In the genomic region with DNA sequence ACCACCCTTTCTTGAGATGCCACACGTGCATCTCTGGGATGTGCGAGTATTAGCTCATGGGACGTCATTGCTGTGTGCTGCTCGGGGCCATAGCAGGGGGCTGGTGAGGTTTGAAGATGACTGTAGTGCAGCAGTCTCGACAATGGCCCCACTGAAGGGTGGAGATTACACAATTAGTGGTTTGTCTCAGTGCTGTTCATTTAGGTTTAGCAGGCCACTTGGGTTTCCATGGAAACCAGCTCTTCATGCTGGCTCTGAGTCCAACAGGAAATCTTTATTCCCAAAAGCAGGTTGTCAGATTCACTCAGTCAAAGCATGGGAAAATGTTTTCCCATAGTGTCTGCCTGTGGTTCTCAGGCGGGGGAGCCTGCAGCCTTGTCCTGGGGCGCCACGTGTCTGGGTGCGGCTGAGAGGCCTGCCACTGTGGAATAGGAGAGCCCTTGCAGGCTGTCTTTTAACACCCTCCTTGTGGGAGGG, we compare ENCODE assay signal across 8 mouse cellular contexts. TPM values are rescaled to one million over a fixed set of nuclear protein-coding genes. Genes with fewer than 3 reads are reported as not detected.
DNase-seq lines count a peak whose midpoint lies in the region; ATAC-seq lines count a peak whose summit lies in the region.

No protein-coding gene starts in this region.

- peak; percentile 73 for ATAC-seq in neural tube, embryonic 11.5 days (ENCODE audit: insufficient read depth, low FRiP score, low TSS enrichment)

- 35% methylated on average over 9 of the region's 9 CpGs for WGBS in neural tube, embryonic 11.5 days

- H3K9me3 ChIP-seq in neural tube, embryonic 11.5 days (ENCODE audit: control insufficient read depth, low read length), result no peaks in the 10 kb centered on the region

- no peak overlapping the region for H3K4me2 ChIP-seq in neural tube, embryonic 11.5 days (ENCODE audit: low read depth)

- peak; percentile 38 to 57 for DNase-seq in lung, adult 18-20 months
- DNase-seq in lung, postnatal 14 days, result no peak
- peak; percentile 69 for DNase-seq in fibroblast of lung, adult 2 months (ENCODE audit: low read depth)
- peak; percentile 56 to 63 for DNase-seq in layer of hippocampus, adult 8-10 months (ENCODE audit: low spot score in 2 of 2)
- peak; percentile 54 for DNase-seq in neural tube, embryonic 11.5 days (ENCODE audit: low spot score)
- no peak for DNase-seq in ovary, adult 18-20 months (ENCODE audit: low spot score)
- no peak for DNase-seq in kidney, postnatal 25 days
- DNase-seq in gastrocnemius, postnatal 36 days, result no peak

- no peak overlapping the region for H3K9ac ChIP-seq in neural tube, embryonic 11.5 days (ENCODE audit: low read length)

- intact Hi-C loops in gastrocnemius, postnatal 36 days (cut with DNase I), result no loop called here

- no peaks in the 10 kb centered on the region for H3K36me3 ChIP-seq in neural tube, embryonic 11.5 days (ENCODE audit: control insufficient read depth, insufficient read depth, low read length)

- no peak overlapping the region for H3K4me3 ChIP-seq in neural tube, embryonic 11.5 days (ENCODE audit: low read depth, low read length)

- H3K27ac ChIP-seq in neural tube, embryonic 11.5 days (ENCODE audit: low read depth, low read length), result no peak overlapping the region

- H3K27me3 ChIP-seq in neural tube, embryonic 11.5 days (ENCODE audit: control insufficient read depth, insufficient read depth, low read length), result no peaks in the 10 kb centered on the region

- H3K4me1 ChIP-seq in neural tube, embryonic 11.5 days (ENCODE audit: control insufficient read depth, insufficient read depth, low read length), result peaks cover 8% of the 10 kb centered on the region

RNA-seq across cellular contexts. Expression of a gene that starts 43.5 kb away (rescaled TPM):
- total RNA-seq in layer of hippocampus, adult 8-10 months (2022), result 100 to 1,000 TPM; 297 to 327 (median 321) TPM
- 159 and 173 TPM in 2 replicates for polyA plus RNA-seq in neural tube, embryonic 11.5 days (2014; fragmentation: Nextera tagmentation; extraction: Ambion mirVana)
- 10 to 100 TPM; 15.0 to 18.5 TPM for total RNA-seq in gastrocnemius, postnatal 36 days (2021)

RNA-seq across cellular contexts. Expression of a gene that starts 52.6 kb away (rescaled TPM):
- 1 to 10 TPM; 5.9 to 7.2 (median 6.6) TPM for total RNA-seq in layer of hippocampus, adult 8-10 months (2022)
- polyA plus RNA-seq in neural tube, embryonic 11.5 days (2014; fragmentation: Nextera tagmentation; extraction: Ambion mirVana), result 8.3 and 8.9 TPM in 2 replicates
- 1 to 10 TPM; 7.1 to 8.0 TPM for total RNA-seq in gastrocnemius, postnatal 36 days (2021)

Comparison
In these comparisons a context has a peak if more than half of its experiments do, and no peak if none do; other contexts are left out.
1. DNase-seq: peak in lung, adult 18-20 months (2 of 2), fibroblast of lung, adult 2 months (single experiment), layer of hippocampus, adult 8-10 months (2 of 2) and neural tube, embryonic 11.5 days (single experiment); none in lung, postnatal 14 days (single experiment), ovary, adult 18-20 months (single experiment), kidney, postnatal 25 days (0 of 2) and gastrocnemius, postnatal 36 days (0 of 2).
2. RNA of a gene that starts 43.5 kb away (total RNA-seq): 297 to 327 TPM in layer of hippocampus, adult 8-10 months; 15.0 to 18.5 TPM in gastrocnemius, postnatal 36 days; every median in the first group is over 10 times any median in the second.